Mouse (Mus musculus) midbrain, postnatal 0 days (tissue): ENCODE data around the gene Hlf. TPM values are rescaled to one million over a fixed set of nuclear protein-coding genes. Genes with fewer than 3 reads are reported as not detected.

Experiments
- ATAC-seq: fragments of 200-750 bp; cut with Nextera tagmentation; 2 replicates; pipeline ENCODE4 v1.8.0; 2017; ENCODE audit warnings: moderate number of reproducible peaks, mild to moderate bottlenecking, moderate TSS enrichment, moderate library complexity; ENCODE audit not compliant: low FRiP score
- DNase-seq: peaks from one replicate; pipeline ENCODE4 v3.0.0-alpha.2; 2015; ENCODE audit warnings: low spot score
- H3K27ac ChIP-seq: fragments of 300-500 bp; sonication (generic); 2 replicates; pipeline ENCODE4 v1.5.1; 2014; ENCODE audit warnings: low read depth, mild to moderate bottlenecking, low read length, mixed read lengths
- H3K27me3 ChIP-seq: fragments of 300-500 bp; sonication (generic); 2 replicates; pipeline ENCODE4 v1.6.1; 2014; ENCODE audit warnings: low read length, control low read depth, mixed read lengths; ENCODE audit not compliant: insufficient read depth
- H3K36me3 ChIP-seq: fragments of 300-500 bp; sonication (generic); 2 replicates; pipeline ENCODE4 v1.6.1; 2014; ENCODE audit warnings: low read length, control low read depth, mixed read lengths; ENCODE audit not compliant: insufficient read depth
- H3K4me1 ChIP-seq: fragments of 300-500 bp; sonication (generic); 2 replicates; pipeline ENCODE4 v1.6.1; 2014; ENCODE audit warnings: mild to moderate bottlenecking, control low read depth, antibody characterized with exemption, low read length, mixed read lengths; ENCODE audit not compliant: insufficient read depth
- H3K4me2 ChIP-seq: fragments of 300-500 bp; sonication (generic); 2 replicates; pipeline ENCODE4 v1.6.1; 2014; ENCODE audit warnings: low read depth, mild to moderate bottlenecking, low read length, mixed read lengths; ENCODE audit not compliant: poor library complexity, severe bottlenecking
- H3K4me3 ChIP-seq: fragments of 300-500 bp; sonication (generic); 2 replicates; pipeline ENCODE4 v1.5.1; 2014; ENCODE audit warnings: low read depth, mild to moderate bottlenecking, low read length, moderate library complexity
- H3K9ac ChIP-seq: fragments of 300-500 bp; sonication (generic); replicated peaks from 2 replicates; pipeline ENCODE4 v1.6.1; 2014; ENCODE audit warnings: mild to moderate bottlenecking, low read length, moderate library complexity, mixed read lengths; ENCODE audit not compliant: poor library complexity, severe bottlenecking
- H3K9me3 ChIP-seq: fragments of 300-500 bp; sonication (generic); 2 replicates; pipeline ENCODE4 v1.6.1; 2016; ENCODE audit warnings: low read length, control low read depth
- CTCF ChIP-seq: IDR thresholded peaks from 2 replicates; pipeline ENCODE4 v1.5.1; 2016; ENCODE audit warnings: antibody characterized with exemption, mild to moderate bottlenecking
- WGBS: fragments of 180-500 bp; shearing (Covaris S2); extraction: QIAGEN DNeasy Blood & Tissue Kit; methylation state at CpG from one replicate; pipeline ENCODE4 v1.1.7; 2014; 5-methylcytosine and 5-hydroxymethylcytosine counted together
- polyA plus RNA-seq: library from polyadenylated mRNA; unstranded; fragments of >200 nt; fragmentation: Nextera tagmentation; extraction: Ambion mirVana; gene quantifications from 2 replicates; pipeline ENCODE4 v1.2.1, GENCODE M21; 2015
- total RNA-seq: library from RNA; depleted of rRNA; stranded (reverse); fragments of >200 nt; gene quantifications from 2 replicates; pipeline ENCODE4 v1.2.3, GENCODE M21; 2014; rRNA removed

Hlf gene
- total and polyA plus RNA-seq, 2 experiments from 2014 or later, result 9.0 to 11.2 TPM

DNA sequence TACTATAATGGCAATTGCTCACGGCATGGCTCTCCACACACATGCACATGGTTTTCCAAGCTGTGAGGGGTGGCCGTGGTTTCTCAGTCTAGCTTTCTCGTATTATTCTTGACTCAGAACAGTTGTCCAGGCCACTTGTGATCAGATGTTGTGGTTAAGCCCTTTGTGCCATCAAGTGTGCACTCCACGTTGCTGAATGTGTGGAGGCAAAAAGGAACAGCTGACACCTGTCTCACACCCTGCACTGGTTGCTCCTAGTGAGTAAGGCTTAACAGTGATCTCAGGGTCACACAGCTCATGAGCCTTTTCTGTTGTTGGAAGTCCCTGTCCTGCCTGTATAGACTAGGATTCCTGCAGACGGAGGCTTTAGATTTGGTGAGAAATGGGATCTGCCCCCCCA is 84.6 kb downstream of the Hlf start:
- H3K4me3 ChIP-seq, result no peak overlapping the region
- no peak for ATAC-seq
- 92% methylated on average over 5 of the region's 5 CpGs for WGBS
- H3K4me2 ChIP-seq, result no peak overlapping the region
- DNase-seq, result no peak
- H3K4me1 ChIP-seq, result no peaks in the 10 kb centered on the region
- no peak overlapping the region for H3K27ac ChIP-seq
- H3K9me3 ChIP-seq, result no peaks in the 10 kb centered on the region
- TF ChIP-seq CTCF, result no peak
- H3K9ac ChIP-seq, result no peak overlapping the region
- H3K27me3 ChIP-seq, result no peaks in the 10 kb centered on the region
- H3K36me3 ChIP-seq, result no peaks in the 10 kb centered on the region

DNA sequence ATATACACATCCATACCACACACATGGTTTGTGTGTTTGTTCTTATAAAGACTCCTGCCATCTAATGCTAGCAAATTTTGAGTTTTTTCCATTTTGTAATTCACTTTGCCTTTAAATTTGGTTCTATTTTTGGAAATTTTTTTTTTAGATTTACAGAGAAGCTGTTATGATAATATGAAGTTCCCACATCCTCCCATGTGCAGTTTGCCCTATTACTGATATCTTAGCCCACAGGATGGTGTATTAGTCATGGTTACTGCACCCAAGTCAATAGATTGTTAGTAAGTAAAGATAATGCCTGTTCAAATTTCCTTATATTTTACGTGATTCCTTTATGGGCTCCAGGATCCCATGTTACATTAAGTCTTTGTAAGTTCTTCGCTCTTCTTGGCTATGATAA is 96.1 kb downstream of the Hlf start:
- H3K27ac ChIP-seq, result no peak overlapping the region
- 87% methylated on average over 2 of the region's 2 CpGs for WGBS
- H3K9ac ChIP-seq, result no peak overlapping the region
- no peaks in the 10 kb centered on the region for H3K36me3 ChIP-seq
- H3K4me1 ChIP-seq, result no peaks in the 10 kb centered on the region
- no peak for DNase-seq
- no peak overlapping the region for H3K4me2 ChIP-seq
- no peak overlapping the region for H3K4me3 ChIP-seq
- no peaks in the 10 kb centered on the region for H3K27me3 ChIP-seq
- TF ChIP-seq CTCF, result no peak
- ATAC-seq, result no peak
- H3K9me3 ChIP-seq, result no peaks in the 10 kb centered on the region

DNA sequence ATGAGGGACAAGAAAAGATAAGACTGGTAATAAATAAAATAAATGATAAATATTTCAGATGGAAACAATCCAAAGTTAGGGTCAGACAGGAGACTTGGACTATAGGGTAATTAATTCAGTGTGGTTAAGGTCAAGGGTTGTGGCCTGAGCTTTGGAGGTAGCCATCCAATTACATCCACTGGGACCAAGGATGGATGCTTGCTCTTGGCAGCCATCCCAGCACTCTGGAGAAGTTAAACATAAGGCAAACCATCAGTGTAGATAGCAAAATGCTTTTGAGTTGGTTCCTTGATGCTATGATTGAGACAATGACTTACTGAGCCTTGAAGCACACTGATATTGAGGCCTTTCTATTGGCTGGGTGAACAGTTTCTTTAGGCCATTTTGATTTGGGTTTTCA is 97.9 kb downstream of the Hlf start:
- H3K27ac ChIP-seq, result no peak overlapping the region
- no peak overlapping the region for H3K4me3 ChIP-seq
- TF ChIP-seq CTCF, result no peak
- no peak overlapping the region for H3K4me2 ChIP-seq
- no peaks in the 10 kb centered on the region for H3K36me3 ChIP-seq
- no peaks in the 10 kb centered on the region for H3K4me1 ChIP-seq
- H3K9ac ChIP-seq, result no peak overlapping the region
- no peak for DNase-seq
- ATAC-seq, result no peak
- H3K9me3 ChIP-seq, result no peaks in the 10 kb centered on the region
- no peaks in the 10 kb centered on the region for H3K27me3 ChIP-seq

DNA sequence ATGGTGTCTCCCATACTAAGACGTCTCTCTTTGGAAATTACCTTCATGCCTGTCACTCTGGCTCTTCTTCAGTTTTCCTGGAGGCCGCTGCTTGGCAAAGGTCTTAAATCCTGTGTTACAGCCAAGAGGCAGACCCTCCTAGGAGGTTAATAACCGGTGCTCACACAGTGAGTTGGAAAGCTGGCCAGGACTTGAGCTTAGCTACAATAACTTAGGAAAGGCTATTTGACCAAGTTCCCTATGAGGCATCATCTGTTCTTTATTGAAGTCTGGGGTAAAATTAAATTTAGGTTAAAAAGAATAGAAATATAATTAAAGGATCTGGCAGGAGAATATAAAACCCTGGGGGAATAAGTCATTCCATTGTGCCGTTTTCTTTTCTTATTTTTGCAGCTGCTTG is 99.5 kb downstream of the Hlf start:
- 23% methylated on average over 4 of the region's 4 CpGs for WGBS
- H3K4me1 ChIP-seq, result no peaks in the 10 kb centered on the region
- no peak overlapping the region for H3K9ac ChIP-seq
- no peaks in the 10 kb centered on the region for H3K36me3 ChIP-seq
- TF ChIP-seq CTCF, result no peak
- no peaks in the 10 kb centered on the region for H3K27me3 ChIP-seq
- no peaks in the 10 kb centered on the region for H3K9me3 ChIP-seq
- H3K4me2 ChIP-seq, result no peak overlapping the region
- ATAC-seq (no peak), DNase-seq (peak; percentile 31)
- H3K27ac ChIP-seq, result no peak overlapping the region
- no peak overlapping the region for H3K4me3 ChIP-seq

DNA sequence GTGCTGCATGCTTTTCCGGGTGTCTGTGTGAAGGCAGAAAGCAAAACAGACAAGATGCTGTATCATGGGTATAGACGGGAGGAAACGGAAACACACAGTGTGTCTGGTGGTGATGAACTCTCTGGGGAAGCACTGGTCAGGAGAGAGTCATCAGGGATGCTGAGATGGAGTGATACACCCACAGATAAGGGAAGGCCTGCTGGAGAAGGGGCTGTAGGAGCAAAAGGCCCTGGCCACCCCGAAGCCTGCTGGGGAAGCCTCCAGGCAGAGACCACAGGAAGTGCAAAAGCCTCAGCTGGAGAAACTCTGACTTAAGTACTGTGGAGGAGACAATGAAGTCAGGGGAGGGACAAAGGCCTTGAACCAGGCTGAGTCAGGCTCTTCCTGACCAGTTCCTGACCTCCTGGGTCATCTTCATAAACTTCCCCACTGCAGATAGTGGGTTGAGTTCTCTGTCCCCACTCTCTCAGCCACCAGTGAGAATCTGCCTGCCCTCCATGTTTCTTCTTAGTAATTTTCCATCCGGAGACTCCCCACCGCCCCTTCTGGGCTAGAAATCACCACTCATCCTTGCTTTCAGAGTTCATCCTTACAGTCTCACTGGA is 104.0 kb downstream of the Hlf start:
- DNase-seq, result no peak
- Histone ChIP-seq H3K4me2 (no peak overlapping the region), H3K27ac (no peak overlapping the region), H3K9ac (no peak overlapping the region), H3K4me1 (no peaks in the 10 kb centered on the region), H3K36me3 (no peaks in the 10 kb centered on the region), H3K4me3 (no peak overlapping the region), H3K9me3 (no peaks in the 10 kb centered on the region), H3K27me3 (no peaks in the 10 kb centered on the region)
- WGBS, result 92% methylated on average over 6 of the region's 6 CpGs
- ATAC-seq, result no peak
- TF ChIP-seq CTCF, result no peak

Other genes with a start within 250 kb of the Hlf start
- 10.0 and 13.7 TPM in 2 replicates for gene Gm45716, start 203.2 kb downstream of the Hlf start, total RNA-seq
- gene Gm45716, start 203.2 kb downstream of the Hlf start, polyA plus RNA-seq, result 23.6 and 24.5 TPM in 2 replicates
- 220 and 223 TPM in 2 replicates for gene Mmd, start 141.4 kb downstream of the Hlf start, total RNA-seq
- 125 and 130 TPM in 2 replicates for gene Mmd, start 141.4 kb downstream of the Hlf start, polyA plus RNA-seq
- 11.2 and 12.9 TPM in 2 replicates for gene Stxbp4, start 247.2 kb upstream of the Hlf start, total RNA-seq
- 7.4 and 9.2 TPM in 2 replicates for gene Stxbp4, start 247.2 kb upstream of the Hlf start, polyA plus RNA-seq
- gene Cox11, start 247.3 kb upstream of the Hlf start, total RNA-seq, result 23.6 and 33.3 TPM in 2 replicates
- 36.4 and 42.0 TPM in 2 replicates for gene Cox11, start 247.3 kb upstream of the Hlf start, polyA plus RNA-seq